Mouse (Mus musculus): ENCODE results near the gene D17Wsu92e. TPM values are rescaled to one million over a fixed set of nuclear protein-coding genes. Genes with fewer than 3 reads are reported as not detected.

D17Wsu92e gene
- polyA plus RNA-seq, 1 experiment from 2014 or later, result 15.7 TPM

DNA sequence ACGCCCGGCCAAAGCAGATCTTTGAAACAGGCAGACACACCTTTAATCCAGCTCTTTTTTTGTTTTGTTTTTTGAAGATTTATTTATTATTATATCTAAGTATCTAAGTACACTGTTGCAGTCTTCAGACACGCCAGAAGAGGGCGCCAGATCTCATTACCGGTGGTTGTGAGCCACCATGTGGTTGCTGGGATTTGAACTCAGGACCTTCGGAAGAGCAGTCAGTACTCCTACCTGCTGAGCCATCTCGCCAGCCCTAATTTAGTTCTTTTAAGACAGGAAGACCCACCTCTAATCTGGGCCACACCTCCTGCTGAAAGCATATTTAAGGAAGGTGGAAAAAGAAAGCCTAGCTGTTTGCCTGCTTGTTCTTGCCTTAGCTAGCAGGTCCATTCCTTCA is 10.0 kb upstream of the D17Wsu92e start:
- H3K27ac ChIP-seq (replicated peaks), result no peak overlapping the region
- H3K27me3 ChIP-seq (replicated peaks; ENCODE audit: low read depth, poor library complexity, severe bottlenecking), result peaks cover 3% of the 10 kb centered on the region; the same call in 1 of the 2 replicates
- WGBS, result 49% methylated on average over 7 of the region's 7 CpGs
- H3K4me1 ChIP-seq, result peaks cover 22% of the 10 kb centered on the region
- H3K9me3 ChIP-seq, result no peaks in the 10 kb centered on the region
- no peak overlapping the region for H3K4me3 ChIP-seq
- no peak for DNase-seq (ENCODE audit: low spot score)
- no peaks in the 10 kb centered on the region for H3K36me3 ChIP-seq (replicated peaks)

DNA sequence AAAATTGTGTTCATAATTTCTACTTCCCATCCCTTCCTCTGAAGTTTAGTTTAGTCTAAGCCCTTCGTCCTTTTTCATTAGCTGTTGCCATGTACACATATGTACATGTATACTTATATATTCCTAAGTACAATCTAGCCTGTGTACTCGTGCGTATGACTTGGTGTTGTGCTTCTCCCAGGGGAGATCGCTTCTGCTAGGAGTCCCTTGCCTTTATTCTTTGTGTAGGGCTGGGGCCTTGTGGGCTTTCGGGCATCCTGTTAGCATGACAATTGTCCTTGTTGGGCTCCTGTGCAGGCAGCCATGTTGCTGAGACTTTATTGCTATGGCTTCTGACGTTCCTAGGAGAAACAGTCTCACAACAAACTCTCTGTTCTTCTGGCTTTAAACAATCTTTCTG is 7.1 kb upstream of the D17Wsu92e start:
- H3K9me3 ChIP-seq, result no peaks in the 10 kb centered on the region
- peak overlapping the region; percentile 52 for H3K4me3 ChIP-seq
- DNase-seq (ENCODE audit: low spot score), result no peak
- H3K36me3 ChIP-seq (replicated peaks), result no peaks in the 10 kb centered on the region
- H3K4me1 ChIP-seq, result peaks cover 26% of the 10 kb centered on the region
- H3K27ac ChIP-seq (replicated peaks), result peak overlapping the region; percentile 81; the same call in 1 of the 2 replicates
- 30% methylated on average over 6 of the region's 6 CpGs for WGBS
- H3K27me3 ChIP-seq (replicated peaks; ENCODE audit: low read depth, poor library complexity, severe bottlenecking), result no peaks in the 10 kb centered on the region

DNA sequence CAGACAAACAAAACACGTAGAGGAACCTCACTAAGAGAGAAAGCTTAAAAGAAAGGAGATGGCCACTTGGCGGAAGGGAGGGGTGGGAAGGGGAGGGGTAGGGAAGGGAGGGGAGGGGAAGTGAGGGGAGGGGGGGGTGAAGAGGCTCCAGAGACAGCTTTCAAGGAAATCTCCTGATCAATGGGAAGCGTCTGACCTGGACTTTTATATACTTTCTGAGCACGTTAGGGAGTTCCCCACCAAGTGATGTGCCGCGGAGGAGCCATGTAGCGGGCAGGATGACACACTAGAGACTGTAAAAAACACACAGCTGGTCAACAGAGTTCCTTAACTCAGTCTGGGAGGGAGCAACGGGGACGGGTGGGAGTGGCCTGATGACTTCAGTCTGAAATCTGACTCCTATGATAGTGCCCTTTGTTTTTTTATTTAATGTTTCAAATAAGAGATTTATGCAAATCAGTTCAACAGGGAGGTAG is 6.5 kb upstream of the D17Wsu92e start:
- H3K27ac ChIP-seq (replicated peaks), result peak overlapping the region; percentile 81
- peak; percentile 60 for DNase-seq (ENCODE audit: low spot score)
- H3K9me3 ChIP-seq, result no peaks in the 10 kb centered on the region
- no peaks in the 10 kb centered on the region for H3K27me3 ChIP-seq (replicated peaks; ENCODE audit: low read depth, poor library complexity, severe bottlenecking)
- no peaks in the 10 kb centered on the region for H3K36me3 ChIP-seq (replicated peaks)
- WGBS, result 0% methylated on average over 9 of the region's 9 CpGs
- H3K4me3 ChIP-seq, result peak overlapping the region; percentile 52
- peaks cover 26% of the 10 kb centered on the region for H3K4me1 ChIP-seq

DNA sequence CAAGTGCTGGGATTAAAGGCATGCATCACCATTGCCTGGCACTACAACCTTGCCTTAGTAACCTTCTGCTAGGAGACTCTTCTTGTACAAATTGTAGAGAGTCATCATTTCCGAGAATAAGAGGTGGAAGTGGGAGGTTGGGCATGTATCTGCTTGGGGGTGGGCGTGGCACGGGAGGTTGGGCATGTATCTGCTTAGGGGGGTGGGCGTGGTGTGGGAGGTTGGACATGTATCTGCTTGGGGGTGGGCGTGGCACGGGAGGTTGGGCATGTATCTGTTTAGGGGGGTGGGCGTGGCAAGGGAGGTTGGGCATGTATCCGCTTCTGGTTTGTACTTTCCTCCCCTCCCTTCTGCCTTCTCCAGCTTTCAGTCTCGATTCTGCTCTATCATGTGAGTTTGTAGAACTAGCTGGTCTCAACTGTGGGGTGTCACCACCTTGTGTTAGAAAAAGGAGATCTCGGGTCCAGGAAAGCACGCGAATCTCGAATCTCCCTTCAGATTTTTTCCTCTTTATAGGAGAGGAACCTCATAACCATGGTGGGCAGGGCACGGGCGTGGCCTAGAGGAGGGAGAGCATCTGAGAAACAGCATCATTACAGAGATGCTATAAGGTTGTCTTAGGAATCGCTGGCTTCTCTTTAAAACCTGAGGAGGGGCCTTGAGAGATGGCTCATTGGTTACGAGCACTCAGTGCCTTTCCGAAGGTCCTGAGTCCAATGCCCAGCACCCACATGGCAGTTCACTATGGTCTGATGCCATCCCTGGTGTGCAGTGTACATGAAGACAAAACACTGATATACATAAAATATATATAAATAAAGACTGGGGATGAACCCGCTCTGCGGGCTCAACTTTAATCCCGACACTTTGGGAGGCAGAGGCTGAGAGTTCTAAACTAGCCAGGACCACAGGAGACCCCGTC is 5.8 kb upstream of the D17Wsu92e start:
- Histone ChIP-seq H3K36me3 (replicated peaks) (no peaks in the 10 kb centered on the region), H3K27ac (replicated peaks) (peak overlapping the region; percentile 81), H3K9me3 (no peaks in the 10 kb centered on the region), H3K27me3 (replicated peaks; ENCODE audit: low read depth, poor library complexity, severe bottlenecking) (no peaks in the 10 kb centered on the region), H3K4me3 (peak overlapping the region; percentile 52), H3K4me1 (peaks cover 30% of the 10 kb centered on the region)
- 2% methylated on average over 22 of the region's 22 CpGs for WGBS
- peak; percentile 84 for DNase-seq (ENCODE audit: low spot score)

DNA sequence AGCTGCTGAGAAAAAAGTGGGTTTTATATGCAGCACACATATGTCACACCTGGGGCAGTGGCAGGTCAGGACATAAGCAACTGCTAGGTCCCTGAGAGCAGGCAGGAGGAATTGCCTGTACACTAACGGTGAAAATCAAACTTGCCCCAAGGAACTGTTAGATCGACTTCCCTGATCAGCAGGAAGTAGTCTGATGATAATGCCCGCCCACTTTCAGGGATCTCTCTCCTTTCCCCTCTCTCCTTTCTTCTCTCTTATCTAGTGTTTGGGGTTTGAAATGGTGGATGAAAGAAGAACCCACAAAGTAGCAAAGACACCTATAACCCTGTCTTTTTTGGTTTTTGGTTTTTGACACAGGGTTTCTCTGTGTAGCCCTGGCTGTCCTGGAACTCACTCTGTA is 5.1 kb upstream of the D17Wsu92e start:
- H3K4me1 ChIP-seq, result peaks cover 36% of the 10 kb centered on the region
- no peak for DNase-seq (ENCODE audit: low spot score)
- WGBS, result 31% methylated on average over 3 of the region's 3 CpGs
- H3K36me3 ChIP-seq (replicated peaks), result no peaks in the 10 kb centered on the region
- H3K4me3 ChIP-seq, result no peak overlapping the region; the same call in 1 of the 2 replicates
- H3K27ac ChIP-seq (replicated peaks), result no peak overlapping the region
- no peaks in the 10 kb centered on the region for H3K27me3 ChIP-seq (replicated peaks; ENCODE audit: low read depth, poor library complexity, severe bottlenecking)
- H3K9me3 ChIP-seq, result no peaks in the 10 kb centered on the region

DNA sequence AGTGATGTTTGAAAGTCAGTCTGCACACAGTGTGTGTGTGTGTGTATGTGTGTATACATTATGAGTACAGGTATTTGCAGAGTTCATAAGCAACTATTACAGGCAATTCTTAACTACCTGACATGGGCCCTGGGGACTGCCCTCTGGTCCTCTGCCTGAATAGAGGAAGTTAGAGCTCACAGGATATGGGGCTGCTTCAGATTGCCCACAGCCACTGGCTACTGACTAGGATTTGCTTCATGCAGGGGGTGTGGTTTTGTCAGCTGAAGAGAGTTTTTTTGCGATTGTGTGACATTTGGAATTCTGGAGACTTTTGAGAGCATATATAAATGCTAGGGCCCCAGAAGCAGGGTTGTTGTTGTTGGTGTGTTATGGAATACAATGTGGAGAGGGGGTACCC is 4.5 kb upstream of the D17Wsu92e start:
- DNase-seq (ENCODE audit: low spot score), result no peak
- Histone ChIP-seq H3K36me3 (replicated peaks) (no peaks in the 10 kb centered on the region), H3K27me3 (replicated peaks; ENCODE audit: low read depth, poor library complexity, severe bottlenecking) (no peaks in the 10 kb centered on the region), H3K27ac (replicated peaks) (no peak overlapping the region), H3K4me1 (peaks cover 36% of the 10 kb centered on the region), H3K9me3 (no peaks in the 10 kb centered on the region), H3K4me3 (no peak overlapping the region)
- WGBS, result 74% methylated on average over 1 of the region's 1 CpGs

DNA sequence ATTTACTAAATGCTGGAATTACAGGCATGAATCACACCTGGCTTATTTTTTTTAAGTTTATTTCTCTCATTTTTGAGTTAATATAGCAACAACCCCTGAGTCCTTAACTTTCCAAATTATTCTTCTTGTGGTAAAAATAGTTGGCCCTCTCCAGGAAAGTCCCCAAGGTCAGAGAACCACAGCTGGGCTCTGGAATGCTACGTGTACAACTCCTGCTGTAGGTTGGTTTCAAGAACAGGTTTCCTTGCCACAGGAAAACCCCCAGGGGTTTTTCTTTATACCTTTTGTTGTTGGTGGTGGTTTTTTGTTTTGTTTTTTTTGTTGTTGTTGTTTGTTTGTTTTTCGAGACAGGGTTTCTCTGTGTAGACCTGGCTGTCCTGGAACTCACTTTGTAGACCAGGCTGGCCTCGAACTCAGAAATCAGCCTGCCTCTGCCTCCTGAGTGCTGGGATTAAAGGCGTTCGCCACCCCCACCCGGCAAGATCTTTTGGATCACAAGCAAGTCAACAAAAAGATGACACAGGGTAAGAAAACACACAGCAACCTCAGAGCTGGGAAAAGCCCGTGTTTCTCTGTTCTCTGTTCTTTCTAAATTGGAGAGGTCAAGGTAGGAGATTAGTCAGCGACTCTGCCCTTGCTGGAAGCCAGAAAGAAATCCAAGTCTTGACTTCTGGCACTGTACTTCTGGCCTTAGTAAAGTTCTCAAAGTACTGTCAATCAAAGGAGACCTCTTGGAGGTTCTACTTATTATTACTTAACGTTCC is 2.9 kb upstream of the D17Wsu92e start:
- no peaks in the 10 kb centered on the region for H3K27me3 ChIP-seq (replicated peaks; ENCODE audit: low read depth, poor library complexity, severe bottlenecking)
- no peak overlapping the region for H3K27ac ChIP-seq (replicated peaks)
- H3K9me3 ChIP-seq, result no peaks in the 10 kb centered on the region
- 78% methylated on average over 9 of the region's 9 CpGs for WGBS
- no peak for DNase-seq (ENCODE audit: low spot score)
- H3K4me3 ChIP-seq, result no peak overlapping the region
- H3K4me1 ChIP-seq, result peaks cover 50% of the 10 kb centered on the region
- no peaks in the 10 kb centered on the region for H3K36me3 ChIP-seq (replicated peaks)

DNA sequence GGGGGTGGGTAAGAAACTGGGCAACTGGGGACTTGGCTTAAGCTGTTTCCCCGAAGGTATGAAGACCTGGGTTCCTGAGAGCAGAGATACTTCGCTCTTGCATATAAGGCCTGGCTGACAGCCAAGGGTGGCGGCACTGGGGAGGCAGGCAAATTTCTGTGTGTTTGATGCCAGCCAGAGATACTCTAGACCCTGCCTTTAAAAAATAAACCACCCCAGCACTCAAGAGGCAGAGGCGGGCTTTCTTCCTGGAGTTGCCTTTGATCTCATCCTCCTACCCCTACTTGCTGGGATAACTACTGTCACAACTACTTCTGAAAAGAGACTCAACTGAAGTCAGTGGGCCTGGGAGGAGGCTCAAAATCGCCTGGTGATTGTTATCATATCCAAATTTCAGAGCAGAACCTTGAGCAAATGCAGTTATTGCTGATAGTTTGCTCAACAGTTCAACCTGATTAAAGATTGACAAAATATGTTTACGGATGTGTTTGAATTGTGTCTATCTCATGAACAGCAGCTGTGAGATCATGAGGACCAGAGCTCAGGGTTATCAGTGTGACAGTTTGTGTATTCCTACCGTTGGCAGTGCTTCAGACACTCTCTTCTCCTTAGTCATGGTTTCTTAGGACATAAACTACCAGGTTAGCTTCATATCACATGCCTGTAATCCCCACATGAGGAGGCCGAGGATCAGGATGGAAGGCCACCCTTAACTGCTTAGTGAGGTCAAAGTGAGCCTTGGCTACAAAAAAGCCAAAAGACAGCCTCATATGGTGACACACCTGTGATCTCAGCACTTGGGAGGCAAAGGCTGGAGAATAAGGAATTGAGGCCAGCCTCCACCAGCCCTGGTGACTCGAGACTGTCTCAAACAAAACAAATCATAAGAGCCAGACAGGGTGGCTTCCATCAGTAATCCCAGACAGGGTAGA is 1.2 kb upstream of the D17Wsu92e start:
- H3K4me1 ChIP-seq, result peaks cover 48% of the 10 kb centered on the region
- H3K36me3 ChIP-seq (replicated peaks), result no peaks in the 10 kb centered on the region
- 73% methylated on average over 9 of the region's 9 CpGs for WGBS
- H3K4me3 ChIP-seq, result peak overlapping the region; percentile 100
- no peaks in the 10 kb centered on the region for H3K9me3 ChIP-seq
- H3K27ac ChIP-seq (replicated peaks), result peak overlapping the region; percentile 93
- no peak for DNase-seq (ENCODE audit: low spot score)
- no peaks in the 10 kb centered on the region for H3K27me3 ChIP-seq (replicated peaks; ENCODE audit: low read depth, poor library complexity, severe bottlenecking)

DNA sequence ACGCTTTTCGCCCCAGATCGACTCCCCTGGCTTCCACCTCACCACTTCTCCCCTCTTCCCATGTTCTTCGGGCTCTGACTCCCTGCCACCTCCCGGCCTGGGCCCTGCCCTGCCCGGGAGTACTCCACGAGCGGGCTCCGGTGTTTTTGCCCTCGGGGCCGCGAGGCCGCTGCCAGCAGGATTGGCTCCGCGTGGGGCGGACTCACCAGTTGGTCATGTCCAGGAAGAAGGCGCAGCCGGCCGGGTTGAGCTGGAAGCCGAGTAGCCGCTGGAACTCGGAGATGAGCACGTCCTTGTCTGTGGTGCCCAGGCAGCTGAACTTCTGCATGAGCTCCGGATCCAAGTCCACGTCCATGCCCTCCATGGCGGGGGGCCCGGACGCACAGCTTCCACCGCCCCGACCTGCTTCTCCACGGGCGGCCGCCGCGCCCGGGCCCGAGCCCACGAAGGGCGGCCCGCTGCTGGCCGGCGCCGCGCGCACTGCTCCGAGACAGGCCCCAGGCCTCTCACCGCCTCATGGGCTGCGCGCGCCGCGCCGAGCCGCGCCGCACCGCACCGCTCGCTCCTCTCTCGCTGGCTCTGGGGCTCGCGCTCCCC is 379 bp downstream of the D17Wsu92e start:
- H3K36me3 ChIP-seq (replicated peaks), result no peaks in the 10 kb centered on the region
- H3K4me1 ChIP-seq, result peaks cover 32% of the 10 kb centered on the region
- peak overlapping the region; percentile 93 for H3K27ac ChIP-seq (replicated peaks)
- H3K4me3 ChIP-seq, result peak overlapping the region; percentile 100
- H3K9me3 ChIP-seq, result no peaks in the 10 kb centered on the region
- DNase-seq (ENCODE audit: low spot score), result no peak
- no peaks in the 10 kb centered on the region for H3K27me3 ChIP-seq (replicated peaks; ENCODE audit: low read depth, poor library complexity, severe bottlenecking)
- under 1% methylated on average over 62 of the region's 62 CpGs for WGBS

DNA sequence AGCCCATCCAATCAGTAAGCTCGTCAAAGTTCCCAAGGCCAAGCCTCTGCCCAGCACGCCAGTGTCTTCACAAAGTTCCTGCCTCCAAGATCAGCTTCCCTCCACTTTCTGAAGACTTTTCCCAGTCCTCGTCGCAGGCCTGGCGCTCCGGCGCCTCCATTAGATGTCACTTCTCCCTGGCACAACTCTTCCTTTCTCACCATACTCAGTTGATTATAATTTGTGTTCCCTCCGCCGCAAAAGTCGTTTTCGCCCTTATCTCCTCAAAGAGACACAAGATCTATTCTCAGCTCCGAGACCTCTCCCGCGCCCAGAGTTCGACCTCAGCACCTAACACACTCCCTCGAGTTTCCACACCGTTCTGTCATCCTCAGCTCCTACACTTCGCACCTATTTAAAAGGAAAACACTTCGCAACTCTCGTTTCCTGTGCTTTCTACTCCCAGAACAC is 902 bp downstream of the D17Wsu92e start:
- Histone ChIP-seq H3K4me1 (peaks cover 32% of the 10 kb centered on the region), H3K27ac (replicated peaks) (peak overlapping the region; percentile 93), H3K27me3 (replicated peaks; ENCODE audit: low read depth, poor library complexity, severe bottlenecking) (no peaks in the 10 kb centered on the region), H3K4me3 (peak overlapping the region; percentile 100), H3K9me3 (no peaks in the 10 kb centered on the region), H3K36me3 (replicated peaks) (no peaks in the 10 kb centered on the region)
- WGBS, result 1% methylated on average over 20 of the region's 20 CpGs
- peak; percentile 50 for DNase-seq (ENCODE audit: low spot score)

DNA sequence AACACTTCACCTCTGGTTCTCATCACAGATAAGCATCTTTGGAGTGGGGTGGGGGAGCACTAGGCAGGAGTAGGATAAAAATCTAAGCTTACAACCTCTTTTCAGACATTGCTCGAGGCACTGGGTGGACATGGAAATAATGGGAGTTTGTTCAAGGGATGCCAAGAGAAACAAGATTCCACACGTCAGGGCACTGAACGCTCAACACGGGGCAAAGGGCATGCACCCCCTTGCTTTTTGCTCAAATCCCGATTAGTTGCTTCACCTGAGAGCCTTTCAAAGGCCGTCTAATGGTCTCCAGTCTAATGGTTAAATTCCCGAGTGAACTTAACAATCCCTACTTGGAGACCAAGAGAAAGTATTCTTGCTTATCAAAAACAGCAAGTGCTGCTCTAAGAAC is 1.4 kb downstream of the D17Wsu92e start:
- H3K4me1 ChIP-seq, result peaks cover 32% of the 10 kb centered on the region
- peak; percentile 23 for DNase-seq (ENCODE audit: low spot score)
- WGBS, result 12% methylated on average over 7 of the region's 7 CpGs
- peak overlapping the region; percentile 93 for H3K27ac ChIP-seq (replicated peaks)
- H3K9me3 ChIP-seq, result no peaks in the 10 kb centered on the region
- no peaks in the 10 kb centered on the region for H3K36me3 ChIP-seq (replicated peaks)
- no peaks in the 10 kb centered on the region for H3K27me3 ChIP-seq (replicated peaks; ENCODE audit: low read depth, poor library complexity, severe bottlenecking)
- peak overlapping the region; percentile 100 for H3K4me3 ChIP-seq

Measured in embryonic facial prominence, embryonic 10.5 days (tissue).